Mouse (Mus musculus): Measurements from ENCODE around the gene Mettl16. TPM values are rescaled to one million over a fixed set of nuclear protein-coding genes. Genes with fewer than 3 reads are reported as not detected.
A peak's percentile ranks its signal among the peaks of the same experiment; 100 is the strongest.

Mettl16 gene
- polyA plus RNA-seq, 1 experiment from 2014 or later, result 33.0 TPM

- Histone ChIP-seq H3K4me2 (ENCODE audit: low read depth, low read length) (no peak overlapping the region), H3K36me3 (ENCODE audit: control insufficient read depth, insufficient read depth) (0 out of 2 replicates have a peak, but pooled peaks cover 3% of the 10 kb centered on the region), H3K4me1 (ENCODE audit: control insufficient read depth, insufficient read depth, low read length) (peaks cover 11% of the 10 kb centered on the region), H3K27ac (ENCODE audit: low read length) (no peak overlapping the region), H3K27me3 (ENCODE audit: control insufficient read depth, insufficient read depth, low read length) (no peaks in the 10 kb centered on the region), H3K9ac (ENCODE audit: low read length) (no peak overlapping the region), H3K4me3 (ENCODE audit: low read length) (no peak overlapping the region), H3K9me3 (replicated peaks; ENCODE audit: control insufficient read depth, low read length) (no peaks in the 10 kb centered on the region)
- ATAC-seq (replicated peaks; ENCODE audit: extremely low read depth, insufficient read depth, low FRiP score), result no peak
- WGBS, result 79% methylated on average over 5 of the region's 5 CpGs
These were observed 56.1 kb downstream of the Mettl16 start for GRCm38 (mm10) chr11:74826702-74827101.

- no peak overlapping the region for H3K9ac ChIP-seq (ENCODE audit: low read length)
- WGBS, result 65% methylated on average over 7 of the region's 7 CpGs
- ATAC-seq (replicated peaks; ENCODE audit: extremely low read depth, insufficient read depth, low FRiP score), result no peak
- H3K27me3 ChIP-seq (ENCODE audit: control insufficient read depth, insufficient read depth, low read length), result no peaks in the 10 kb centered on the region
- H3K4me1 ChIP-seq (ENCODE audit: control insufficient read depth, insufficient read depth, low read length), result peaks cover 15% of the 10 kb centered on the region
- 0 out of 2 replicates have a peak, but pooled peaks cover 3% of the 10 kb centered on the region for H3K36me3 ChIP-seq (ENCODE audit: control insufficient read depth, insufficient read depth)
- H3K9me3 ChIP-seq (replicated peaks; ENCODE audit: control insufficient read depth, low read length), result no peaks in the 10 kb centered on the region
- H3K4me2 ChIP-seq (ENCODE audit: low read depth, low read length), result no peak overlapping the region
- no peak overlapping the region for H3K27ac ChIP-seq (ENCODE audit: low read length)
- H3K4me3 ChIP-seq (ENCODE audit: low read length), result no peak overlapping the region
These were observed 57.3 kb downstream of the Mettl16 start for GRCm38 (mm10) chr11:74827791-74828403.

GRCm38 (mm10) chr11:74828404-74828931, 57.8 kb downstream of the Mettl16 start:
- Histone ChIP-seq H3K4me3 (ENCODE audit: low read length) (no peak overlapping the region), H3K4me2 (ENCODE audit: low read depth, low read length) (no peak overlapping the region), H3K27ac (ENCODE audit: low read length) (no peak overlapping the region), H3K27me3 (ENCODE audit: control insufficient read depth, insufficient read depth, low read length) (no peaks in the 10 kb centered on the region), H3K9ac (ENCODE audit: low read length) (no peak overlapping the region), H3K36me3 (ENCODE audit: control insufficient read depth, insufficient read depth) (0 out of 2 replicates have a peak, but pooled peaks cover 3% of the 10 kb centered on the region), H3K9me3 (replicated peaks; ENCODE audit: control insufficient read depth, low read length) (no peaks in the 10 kb centered on the region), H3K4me1 (ENCODE audit: control insufficient read depth, insufficient read depth, low read length) (peaks cover 20% of the 10 kb centered on the region)
- no peak for ATAC-seq (replicated peaks; ENCODE audit: extremely low read depth, insufficient read depth, low FRiP score)
- WGBS, result 31% methylated on average over 2 of the region's 2 CpGs

GRCm38 (mm10) chr11:74828965-74829550, 58.4 kb downstream of the Mettl16 start:
- Histone ChIP-seq H3K4me3 (ENCODE audit: low read length) (peak overlapping the region; percentile 88), H3K4me1 (ENCODE audit: control insufficient read depth, insufficient read depth, low read length) (peaks cover 26% of the 10 kb centered on the region), H3K27me3 (ENCODE audit: control insufficient read depth, insufficient read depth, low read length) (no peaks in the 10 kb centered on the region), H3K36me3 (ENCODE audit: control insufficient read depth, insufficient read depth) (no peaks in the 10 kb centered on the region), H3K27ac (ENCODE audit: low read length) (peak overlapping the region; percentile 99), H3K9me3 (replicated peaks; ENCODE audit: control insufficient read depth, low read length) (no peaks in the 10 kb centered on the region), H3K4me2 (ENCODE audit: low read depth, low read length) (peak overlapping the region; percentile 96), H3K9ac (ENCODE audit: low read length) (no peak overlapping the region)
- 13% methylated on average over 11 of the region's 11 CpGs for WGBS
- ATAC-seq (replicated peaks; ENCODE audit: extremely low read depth, insufficient read depth, low FRiP score), result no peak

- Histone ChIP-seq H3K36me3 (ENCODE audit: control insufficient read depth, insufficient read depth) (no peaks in the 10 kb centered on the region), H3K27ac (ENCODE audit: low read length) (peak overlapping the region; percentile 99), H3K27me3 (ENCODE audit: control insufficient read depth, insufficient read depth, low read length) (no peaks in the 10 kb centered on the region), H3K4me1 (ENCODE audit: control insufficient read depth, insufficient read depth, low read length) (peaks cover 34% of the 10 kb centered on the region), H3K4me2 (ENCODE audit: low read depth, low read length) (peak overlapping the region; percentile 96), H3K9me3 (replicated peaks; ENCODE audit: control insufficient read depth, low read length) (no peaks in the 10 kb centered on the region), H3K4me3 (ENCODE audit: low read length) (peak overlapping the region; percentile 88), H3K9ac (ENCODE audit: low read length) (peak overlapping the region; percentile 65)
- peak; percentile 12 for ATAC-seq (replicated peaks; ENCODE audit: extremely low read depth, insufficient read depth, low FRiP score)
- WGBS, result under 1% methylated on average over 20 of the region's 20 CpGs
These were observed 59.2 kb downstream of the Mettl16 start for GRCm38 (mm10) chr11:74829812-74830211.

- ATAC-seq (replicated peaks; ENCODE audit: extremely low read depth, insufficient read depth, low FRiP score), result peak; percentile 75
- Histone ChIP-seq H3K9ac (ENCODE audit: low read length) (peak within 1 kb of the TSS; percentile 87), H3K27ac (ENCODE audit: low read length) (peak within 1 kb of the TSS; percentile 99), H3K27me3 (ENCODE audit: control insufficient read depth, insufficient read depth, low read length) (no peaks in the 10 kb centered on the region), H3K4me2 (ENCODE audit: low read depth, low read length) (peak within 1 kb of the TSS; percentile 96), H3K4me3 (ENCODE audit: low read length) (peak within 1 kb of the TSS; percentile 88), H3K36me3 (ENCODE audit: control insufficient read depth, insufficient read depth) (no peaks in the 10 kb centered on the region), H3K4me1 (ENCODE audit: control insufficient read depth, insufficient read depth, low read length) (peaks cover 36% of the 10 kb centered on the region), H3K9me3 (replicated peaks; ENCODE audit: control insufficient read depth, low read length) (no peaks in the 10 kb centered on the region)
- WGBS, result under 1% methylated on average over 70 of the region's 70 CpGs
These were observed 59.9 kb downstream of the Mettl16 start, which contains the start of gene Mnt for GRCm38 (mm10) chr11:74830256-74831161. TSS of gene Mnt (plus strand) at chr11:74830920.

DNA sequence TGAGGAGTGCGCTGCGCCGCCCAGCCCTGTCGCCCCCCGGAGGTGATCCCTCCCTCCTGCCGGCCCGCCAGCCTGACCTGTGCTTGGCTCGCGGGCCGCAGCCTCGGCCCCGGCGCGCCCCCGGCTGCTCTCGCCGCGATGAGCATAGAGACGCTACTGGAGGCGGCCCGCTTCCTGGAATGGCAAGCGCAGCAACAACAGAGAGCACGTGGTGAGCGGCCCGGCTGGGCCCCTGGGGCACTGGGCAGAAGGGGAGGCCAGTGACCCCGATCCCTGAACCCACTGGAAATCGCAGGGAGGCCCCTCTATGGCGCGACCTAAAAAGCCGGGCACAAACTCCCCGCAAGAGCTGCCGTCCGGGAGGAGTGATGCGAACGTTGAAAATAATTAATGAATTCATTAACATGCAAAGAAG, 60.6 kb downstream of the Mettl16 start:
- no peaks in the 10 kb centered on the region for H3K36me3 ChIP-seq (ENCODE audit: control insufficient read depth, insufficient read depth)
- H3K27me3 ChIP-seq (ENCODE audit: control insufficient read depth, insufficient read depth, low read length), result no peaks in the 10 kb centered on the region
- H3K9ac ChIP-seq (ENCODE audit: low read length), result peak overlapping the region; percentile 87
- peak overlapping the region; percentile 96 for H3K4me2 ChIP-seq (ENCODE audit: low read depth, low read length)
- peaks cover 36% of the 10 kb centered on the region for H3K4me1 ChIP-seq (ENCODE audit: control insufficient read depth, insufficient read depth, low read length)
- no peaks in the 10 kb centered on the region for H3K9me3 ChIP-seq (replicated peaks; ENCODE audit: control insufficient read depth, low read length)
- under 1% methylated on average over 35 of the region's 35 CpGs for whole genome bisulfite sequencing
- no peak for ATAC-seq (replicated peaks; ENCODE audit: extremely low read depth, insufficient read depth, low FRiP score)
- peak overlapping the region; percentile 88 for H3K4me3 ChIP-seq (ENCODE audit: low read length)
- peak overlapping the region; percentile 99 for H3K27ac ChIP-seq (ENCODE audit: low read length)

DNA sequence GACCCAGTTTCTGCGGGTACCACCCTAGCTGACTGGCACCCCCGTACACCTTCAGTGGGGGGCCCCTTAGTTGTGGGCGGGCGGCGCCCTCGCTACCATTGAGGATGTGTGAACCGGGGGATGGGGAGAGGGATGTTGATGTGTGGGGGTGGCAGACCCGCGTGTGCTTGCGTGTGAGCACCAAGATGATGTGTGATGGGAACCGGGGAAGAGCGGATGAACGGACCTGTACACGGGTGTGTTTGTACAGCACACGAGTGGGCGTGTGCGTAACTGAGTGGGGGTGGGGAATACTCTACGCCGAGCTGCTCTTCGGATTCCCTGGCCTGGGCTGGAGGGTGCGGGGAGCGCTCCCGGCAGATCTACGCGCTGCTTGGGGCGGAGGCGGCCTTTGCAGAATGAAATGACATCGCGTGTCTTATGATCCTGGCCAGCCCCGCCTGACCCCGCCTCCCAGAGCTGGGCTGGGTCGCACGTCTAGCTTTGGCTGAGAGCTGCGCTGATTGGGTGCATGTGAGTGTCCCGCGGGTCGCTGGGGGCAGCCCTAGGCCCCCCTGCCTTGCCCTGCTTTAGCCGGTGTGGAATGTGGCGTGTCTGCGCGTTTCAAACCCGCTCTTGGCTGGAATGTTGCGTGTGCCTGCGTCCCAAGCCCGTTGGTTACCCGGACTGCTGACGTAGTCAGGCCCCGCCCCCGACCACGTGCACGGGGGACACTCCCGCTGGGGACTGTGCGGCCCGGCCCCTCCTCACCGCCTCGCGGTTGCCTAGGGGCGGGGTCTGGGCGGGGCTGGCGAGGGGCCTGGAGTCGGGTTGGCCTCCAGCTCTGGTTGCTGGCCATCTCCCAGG, 61.2 kb downstream of the Mettl16 start:
- H3K4me1 ChIP-seq (ENCODE audit: control insufficient read depth, insufficient read depth, low read length), result peaks cover 36% of the 10 kb centered on the region
- peak overlapping the region; percentile 96 for H3K4me2 ChIP-seq (ENCODE audit: low read depth, low read length)
- H3K27me3 ChIP-seq (ENCODE audit: control insufficient read depth, insufficient read depth, low read length), result no peaks in the 10 kb centered on the region
- peak; percentile 80 for ATAC-seq (replicated peaks; ENCODE audit: extremely low read depth, insufficient read depth, low FRiP score)
- WGBS, result under 1% methylated on average over 61 of the region's 61 CpGs
- H3K27ac ChIP-seq (ENCODE audit: low read length), result peak overlapping the region; percentile 99
- H3K4me3 ChIP-seq (ENCODE audit: low read length), result peak overlapping the region; percentile 88
- no peaks in the 10 kb centered on the region for H3K9me3 ChIP-seq (replicated peaks; ENCODE audit: control insufficient read depth, low read length)
- no peaks in the 10 kb centered on the region for H3K36me3 ChIP-seq (ENCODE audit: control insufficient read depth, insufficient read depth)
- H3K9ac ChIP-seq (ENCODE audit: low read length), result peak overlapping the region; percentile 87

All from heart, embryonic 16.5 days (tissue).